Mouse (Mus musculus): ENCODE measurements at regions not wholly inside any gene's neighbourhood (a gene's known extent, or its start where the extent isn't known, plus 50 kb on each side); places are given as distances from the start of the nearest gene placed in this dataset.

DNA sequence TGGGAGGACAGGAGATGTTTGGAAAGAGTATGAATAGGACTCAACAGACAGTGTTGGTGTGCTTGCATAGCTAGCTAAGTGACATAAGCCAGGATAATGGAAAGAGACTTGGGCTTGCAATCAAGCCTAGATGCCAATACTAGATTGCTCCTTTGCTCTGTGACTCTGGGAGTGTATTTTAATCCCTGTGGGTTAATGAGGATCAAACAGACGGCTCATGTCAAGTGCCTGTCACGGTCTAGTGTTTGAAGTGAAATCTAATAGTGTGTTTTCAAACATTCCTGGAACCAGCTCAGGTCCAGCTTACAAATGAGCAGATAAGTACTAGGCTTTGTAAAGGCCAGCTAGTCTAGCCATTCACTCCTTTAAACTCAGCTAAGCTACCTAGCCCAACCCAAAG, 64.1 kb upstream of the Ranbp3l start:
- Histone ChIP-seq H3K4me1 (no peaks in the 10 kb centered on the region), H3K9me3 (replicated peaks) (no peaks in the 10 kb centered on the region), H3K9ac (replicated peaks) (no peak overlapping the region), H3K27ac (replicated peaks) (no peak overlapping the region), H3K4me2 (no peak overlapping the region), H3K4me3 (replicated peaks) (no peak overlapping the region), H3K27me3 (replicated peaks) (no peaks in the 10 kb centered on the region), H3K36me3 (no peaks in the 10 kb centered on the region)
- 90% methylated on average over 2 of the region's 2 CpGs for WGBS
- no peak for ATAC-seq (ENCODE audit: low FRiP score)

DNA sequence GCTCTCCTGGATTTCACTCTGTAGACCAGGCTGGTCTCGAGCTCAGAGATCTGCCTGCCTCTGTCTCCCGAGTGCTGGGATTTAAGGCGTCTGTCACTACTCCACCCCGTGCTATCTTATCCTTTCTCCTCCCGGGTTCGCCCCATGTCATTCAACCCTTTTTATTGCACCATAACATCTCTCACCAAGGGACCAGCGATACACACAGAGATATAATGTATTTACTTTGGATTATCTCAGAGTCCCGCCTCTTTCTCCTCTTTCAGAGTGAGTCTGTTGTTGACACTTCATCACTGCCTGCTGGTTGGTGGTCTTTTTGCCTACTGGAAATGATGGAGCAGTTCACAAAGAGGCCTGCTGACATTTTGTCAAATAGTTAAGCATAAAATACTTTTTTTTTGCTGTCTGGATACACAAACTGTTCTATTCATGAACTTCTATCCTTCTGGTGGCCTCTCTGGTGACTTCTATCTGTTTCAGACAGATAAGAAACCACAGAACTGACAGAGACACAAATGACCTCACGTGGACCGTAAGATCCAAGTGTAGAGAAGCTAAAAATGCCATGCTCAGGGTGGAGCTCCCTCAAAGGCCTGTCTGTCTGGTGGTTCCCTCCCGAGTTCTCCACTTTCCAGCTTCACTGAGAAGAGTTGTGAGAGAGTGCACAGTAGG, 70.1 kb upstream of the Ranbp3l start:
- no peaks in the 10 kb centered on the region for H3K9me3 ChIP-seq (replicated peaks)
- no peaks in the 10 kb centered on the region for H3K4me1 ChIP-seq
- H3K9ac ChIP-seq (replicated peaks) = no peak overlapping the region
- no peak overlapping the region for H3K4me3 ChIP-seq (replicated peaks)
- no peak for ATAC-seq (ENCODE audit: low FRiP score)
- H3K4me2 ChIP-seq = no peak overlapping the region
- WGBS = 86% methylated on average over 11 of the region's 11 CpGs
- no peaks in the 10 kb centered on the region for H3K36me3 ChIP-seq
- no peaks in the 10 kb centered on the region for H3K27me3 ChIP-seq (replicated peaks)
- H3K27ac ChIP-seq (replicated peaks) = no peak overlapping the region

DNA sequence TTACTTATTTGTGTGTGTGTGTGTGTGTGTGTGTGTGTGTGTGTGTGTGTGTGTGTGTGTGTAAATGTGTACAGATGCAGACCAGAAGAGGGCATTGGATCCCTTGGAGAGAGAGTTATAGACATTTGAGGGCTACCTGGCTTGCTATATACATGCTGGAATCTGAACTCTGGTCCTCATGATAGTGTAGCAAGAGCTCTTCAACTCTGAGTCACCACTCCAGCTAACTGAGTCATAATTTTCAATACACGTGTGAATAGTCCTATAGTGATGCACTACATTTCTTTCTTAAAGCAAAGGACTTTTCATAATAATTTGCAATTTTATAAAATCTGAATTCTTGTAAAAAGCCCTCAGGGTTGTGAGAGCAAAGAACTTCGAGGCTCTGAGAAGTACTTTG, 70.9 kb upstream of the Ranbp3l start:
- H3K27ac ChIP-seq (replicated peaks) = no peak overlapping the region
- H3K4me1 ChIP-seq = no peaks in the 10 kb centered on the region
- ATAC-seq (ENCODE audit: low FRiP score) = no peak
- H3K27me3 ChIP-seq (replicated peaks) = no peaks in the 10 kb centered on the region
- WGBS = 92% methylated on average over 2 of the region's 2 CpGs
- no peak overlapping the region for H3K4me3 ChIP-seq (replicated peaks)
- no peak overlapping the region; the same call in 1 of the 2 replicates for H3K4me2 ChIP-seq
- no peaks in the 10 kb centered on the region for H3K9me3 ChIP-seq (replicated peaks)
- H3K36me3 ChIP-seq = no peaks in the 10 kb centered on the region
- H3K9ac ChIP-seq (replicated peaks) = no peak overlapping the region

DNA sequence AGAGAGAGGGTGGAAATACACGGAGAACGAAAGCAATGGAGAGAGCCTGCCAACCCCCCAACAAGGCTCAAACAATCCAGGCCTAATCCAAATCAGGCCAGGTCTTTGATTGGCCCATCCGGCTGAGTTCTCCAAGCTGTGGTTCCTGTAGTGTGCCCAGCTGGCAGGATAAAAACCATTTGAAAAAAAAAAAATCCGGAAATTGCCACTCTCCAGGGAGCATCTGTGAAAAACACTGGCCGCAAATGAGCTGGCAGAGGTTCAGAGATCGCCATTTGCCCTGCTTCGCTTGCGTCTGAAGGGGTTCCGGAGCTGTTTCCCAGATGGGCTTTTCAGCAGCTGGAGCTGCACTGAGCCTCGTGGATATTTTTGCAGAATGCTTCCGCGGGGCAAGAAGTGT, 71.4 kb upstream of the Ranbp3l start:
- no peak overlapping the region for H3K9ac ChIP-seq (replicated peaks)
- no peak overlapping the region for H3K4me3 ChIP-seq (replicated peaks)
- no peak; the same call in 1 of the 2 replicates for ATAC-seq (ENCODE audit: low FRiP score)
- no peaks in the 10 kb centered on the region for H3K9me3 ChIP-seq (replicated peaks)
- no peaks in the 10 kb centered on the region for H3K27me3 ChIP-seq (replicated peaks)
- no peak overlapping the region; the same call in 1 of the 2 replicates for H3K4me2 ChIP-seq
- 58% methylated on average over 12 of the region's 12 CpGs for WGBS
- no peak overlapping the region for H3K27ac ChIP-seq (replicated peaks)
- no peaks in the 10 kb centered on the region for H3K4me1 ChIP-seq
- H3K36me3 ChIP-seq = no peaks in the 10 kb centered on the region

DNA sequence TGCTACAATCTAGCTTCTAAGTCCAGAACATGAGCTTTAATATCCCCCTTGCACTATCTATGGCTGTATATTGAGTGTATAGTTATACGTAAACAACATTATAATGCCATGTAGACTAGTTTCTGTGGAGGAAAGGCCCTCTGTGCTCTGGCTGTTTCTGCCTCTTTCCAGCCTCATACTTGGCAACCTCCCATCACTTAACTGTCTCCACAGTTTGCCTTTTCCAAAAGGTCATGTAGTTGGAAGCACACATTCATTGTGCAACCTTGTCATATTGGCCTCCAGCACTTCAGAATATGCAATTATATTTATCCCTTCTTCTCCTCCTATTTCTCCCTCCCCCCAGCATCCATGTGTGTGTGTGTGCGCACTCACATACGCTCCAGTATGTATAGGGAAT, 82.2 kb upstream of the Ranbp3l start:
- Histone ChIP-seq H3K9ac (replicated peaks) (no peak overlapping the region), H3K36me3 (no peaks in the 10 kb centered on the region), H3K27ac (replicated peaks) (no peak overlapping the region), H3K4me1 (no peaks in the 10 kb centered on the region), H3K27me3 (replicated peaks) (no peaks in the 10 kb centered on the region), H3K4me2 (no peak overlapping the region), H3K4me3 (replicated peaks) (no peak overlapping the region), H3K9me3 (replicated peaks) (no peaks in the 10 kb centered on the region)
- 98% methylated on average over 3 of the region's 3 CpGs for WGBS
- no peak for ATAC-seq (ENCODE audit: low FRiP score)

DNA sequence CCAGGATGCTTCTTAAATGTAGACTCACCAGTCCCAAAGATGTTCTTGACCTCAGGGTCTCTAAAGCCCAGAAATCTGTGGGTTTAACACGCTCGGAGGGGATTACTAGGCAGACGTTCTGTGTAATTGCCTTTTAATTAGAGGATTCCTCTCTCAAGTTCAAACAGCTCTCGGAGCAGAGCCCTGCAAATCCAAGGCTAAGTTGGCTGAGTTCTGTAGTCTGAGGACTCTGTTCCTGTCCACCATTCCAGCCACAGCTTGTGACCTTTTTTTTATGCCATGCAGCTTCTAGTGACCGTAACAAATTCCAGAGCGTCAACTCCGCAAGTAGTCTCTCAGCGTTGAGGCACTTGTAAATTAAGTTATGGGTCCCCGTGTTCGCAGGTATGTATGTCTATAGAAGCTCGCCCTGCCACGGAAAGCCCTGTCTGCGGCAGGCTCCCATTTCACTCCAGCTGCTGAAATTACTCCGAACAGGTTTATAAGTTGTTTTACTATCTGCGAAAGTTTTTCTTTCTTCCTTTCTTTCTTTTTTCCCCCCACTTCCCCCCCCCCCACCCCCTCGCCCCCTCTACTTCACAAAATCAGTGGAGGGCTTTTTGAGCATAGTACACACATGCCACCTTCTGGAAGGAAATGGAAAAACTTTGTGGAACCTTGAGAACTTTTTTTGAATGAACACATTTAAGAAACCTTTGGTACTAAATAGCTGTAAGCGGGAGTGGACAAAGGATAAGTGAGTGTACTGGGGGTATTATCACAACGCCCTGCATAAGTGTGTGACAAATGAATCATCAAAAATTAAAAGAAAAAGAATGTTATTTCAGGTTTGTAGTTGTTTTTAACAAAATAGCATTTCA, 82.9 kb upstream of the Ranbp3l start:
- H3K4me1 ChIP-seq = no peaks in the 10 kb centered on the region
- no peak overlapping the region for H3K27ac ChIP-seq (replicated peaks)
- no peak overlapping the region for H3K4me3 ChIP-seq (replicated peaks)
- H3K4me2 ChIP-seq = peak overlapping the region; percentile 35
- no peaks in the 10 kb centered on the region for H3K9me3 ChIP-seq (replicated peaks)
- no peak overlapping the region for H3K9ac ChIP-seq (replicated peaks)
- WGBS = 54% methylated on average over 18 of the region's 18 CpGs
- no peaks in the 10 kb centered on the region for H3K27me3 ChIP-seq (replicated peaks)
- no peaks in the 10 kb centered on the region for H3K36me3 ChIP-seq
- ATAC-seq (ENCODE audit: low FRiP score) = no peak

DNA sequence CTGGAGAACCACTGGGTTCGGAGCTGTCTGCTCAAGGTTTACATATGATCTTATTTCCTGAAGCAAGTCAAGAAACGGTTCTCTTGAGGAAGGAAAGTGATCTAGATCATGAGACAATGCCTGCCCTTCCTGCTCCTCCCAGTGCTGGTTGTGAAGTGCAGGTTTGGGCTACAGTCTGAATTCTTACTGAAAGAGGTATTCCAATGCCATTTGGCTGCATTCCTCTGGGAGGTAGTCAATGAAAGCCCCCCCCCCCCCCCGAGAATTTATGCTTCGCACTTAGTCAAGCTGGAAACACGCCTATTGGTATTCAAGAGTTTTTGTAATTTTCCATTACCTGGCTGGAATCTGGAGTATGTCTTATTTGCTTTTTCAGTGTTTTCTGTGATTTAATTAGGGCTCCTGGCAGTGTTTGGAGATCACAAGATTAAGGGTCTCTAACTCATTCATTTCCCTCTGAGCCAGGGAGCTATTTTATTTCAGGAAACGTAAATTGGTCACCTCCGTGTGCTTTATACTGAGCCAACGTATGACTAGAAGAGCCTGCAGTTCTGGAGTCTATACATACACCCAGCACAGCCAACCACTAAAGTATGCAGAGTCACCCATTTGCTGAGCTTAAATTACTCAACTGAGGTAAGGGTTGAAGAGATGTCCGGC, 84.7 kb upstream of the Ranbp3l start:
- Histone ChIP-seq H3K4me2 (no peak overlapping the region), H3K9ac (replicated peaks) (no peak overlapping the region), H3K4me1 (no peaks in the 10 kb centered on the region), H3K27me3 (replicated peaks) (no peaks in the 10 kb centered on the region), H3K4me3 (replicated peaks) (no peak overlapping the region), H3K36me3 (no peaks in the 10 kb centered on the region), H3K27ac (replicated peaks) (no peak overlapping the region), H3K9me3 (replicated peaks) (no peaks in the 10 kb centered on the region)
- WGBS = 80% methylated on average over 9 of the region's 9 CpGs
- ATAC-seq (ENCODE audit: low FRiP score) = no peak

DNA sequence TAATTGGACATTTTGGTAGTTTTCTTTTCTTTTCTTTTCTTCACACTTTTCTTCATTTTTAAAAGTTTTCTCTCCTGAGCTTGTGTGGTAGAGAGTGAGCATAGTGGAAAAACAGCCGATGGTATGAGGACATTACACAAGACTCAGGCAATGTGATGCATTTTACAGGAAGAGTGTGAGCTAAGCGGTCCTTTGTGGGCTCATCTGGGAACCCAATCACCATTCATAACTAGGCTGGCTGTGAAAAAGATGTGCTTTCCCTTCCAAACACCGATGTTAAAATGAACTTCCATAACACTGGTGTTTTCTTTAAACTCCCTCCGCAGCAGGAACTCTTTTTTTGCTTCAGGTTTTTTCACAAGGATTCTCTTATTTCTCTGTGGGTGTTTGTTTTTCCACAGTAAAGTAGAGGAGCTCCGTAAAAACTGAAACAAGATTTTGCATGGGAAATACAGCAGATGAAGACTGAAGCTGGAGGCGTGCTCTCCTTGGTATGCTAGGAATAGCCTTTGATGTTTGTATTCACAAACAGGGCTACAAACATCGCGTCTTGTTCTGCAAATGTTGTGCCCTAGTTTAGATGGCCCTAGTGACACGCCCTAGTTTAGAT, 92.8 kb upstream of the Ranbp3l start:
- no peaks in the 10 kb centered on the region for H3K27me3 ChIP-seq (replicated peaks)
- no peak overlapping the region for H3K9ac ChIP-seq (replicated peaks)
- no peak overlapping the region for H3K27ac ChIP-seq (replicated peaks)
- 83% methylated on average over 9 of the region's 9 CpGs for WGBS
- H3K9me3 ChIP-seq (replicated peaks) = no peaks in the 10 kb centered on the region
- no peaks in the 10 kb centered on the region for H3K4me1 ChIP-seq
- H3K4me3 ChIP-seq (replicated peaks) = no peak overlapping the region
- ATAC-seq (ENCODE audit: low FRiP score) = no peak
- no peaks in the 10 kb centered on the region for H3K36me3 ChIP-seq
- H3K4me2 ChIP-seq = no peak overlapping the region

DNA sequence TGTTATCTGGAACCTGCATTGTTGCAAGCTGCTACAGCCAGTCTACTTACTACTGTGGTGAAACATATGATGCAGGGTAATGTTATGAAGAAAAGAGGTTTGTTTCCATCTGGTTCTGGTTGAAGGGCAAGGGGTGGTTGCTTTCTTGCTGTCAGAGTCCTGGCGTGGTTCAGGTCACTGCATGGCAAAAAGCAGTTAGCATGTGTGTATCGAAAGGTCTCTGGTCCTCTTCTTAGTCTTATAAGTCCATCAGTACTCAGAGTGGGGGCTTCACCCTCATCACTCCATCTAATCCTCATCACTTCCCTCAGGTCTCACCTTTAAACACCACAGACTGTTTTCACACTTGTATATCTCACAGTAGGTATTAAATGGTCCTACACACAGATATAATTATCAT, 99.7 kb upstream of the Ranbp3l start:
- H3K36me3 ChIP-seq = no peaks in the 10 kb centered on the region
- H3K9ac ChIP-seq (replicated peaks) = no peak overlapping the region
- no peak overlapping the region for H3K4me3 ChIP-seq (replicated peaks)
- no peaks in the 10 kb centered on the region for H3K9me3 ChIP-seq (replicated peaks)
- WGBS = 95% methylated on average over 2 of the region's 2 CpGs
- ATAC-seq (ENCODE audit: low FRiP score) = no peak
- no peaks in the 10 kb centered on the region for H3K4me1 ChIP-seq
- no peaks in the 10 kb centered on the region for H3K27me3 ChIP-seq (replicated peaks)
- H3K27ac ChIP-seq (replicated peaks) = no peak overlapping the region
- H3K4me2 ChIP-seq = no peak overlapping the region

DNA sequence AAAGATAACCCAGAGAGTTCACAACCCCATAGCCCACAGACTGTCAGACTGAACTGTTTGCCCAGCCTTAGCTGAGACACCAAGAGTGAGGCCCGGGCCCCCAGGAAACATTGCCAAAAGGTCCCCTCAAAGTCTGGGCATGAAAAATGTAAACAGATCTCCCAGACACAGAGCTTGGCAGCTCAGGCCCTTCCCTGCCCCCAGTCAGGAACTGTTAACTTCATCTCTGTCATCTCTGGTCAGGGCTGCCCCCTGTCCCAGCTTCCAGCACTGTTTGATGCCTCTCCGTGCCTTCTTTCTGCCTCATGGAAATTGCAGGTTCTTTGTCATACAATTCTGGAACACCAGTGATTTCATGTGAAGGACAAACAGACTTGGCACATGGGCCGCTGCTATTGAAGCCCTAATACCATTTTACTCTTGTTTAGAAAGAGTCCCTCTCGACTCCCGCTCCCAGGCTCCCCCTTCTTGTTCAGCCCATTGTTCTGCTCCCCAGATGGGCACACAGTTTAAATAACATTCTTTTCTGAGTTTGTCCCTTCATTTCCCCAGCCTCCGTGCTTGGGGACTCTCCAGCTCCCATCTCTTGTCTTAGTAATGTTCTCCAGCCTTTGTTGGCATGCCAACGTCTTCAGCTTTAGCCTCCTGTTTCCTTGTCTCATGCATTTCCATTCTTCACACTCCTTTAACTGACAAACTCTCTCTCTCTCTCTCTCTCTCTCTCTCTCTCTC, 100.4 kb upstream of the Ranbp3l start:
- Histone ChIP-seq H3K27me3 (replicated peaks) (no peaks in the 10 kb centered on the region), H3K27ac (replicated peaks) (no peak overlapping the region), H3K36me3 (no peaks in the 10 kb centered on the region), H3K4me2 (no peak overlapping the region), H3K4me1 (no peaks in the 10 kb centered on the region), H3K4me3 (replicated peaks) (no peak overlapping the region), H3K9me3 (replicated peaks) (0 out of 2 replicates have a peak, but pooled peaks cover 2% of the 10 kb centered on the region), H3K9ac (replicated peaks) (no peak overlapping the region)
- 38% methylated on average over 7 of the region's 7 CpGs for WGBS
- ATAC-seq (ENCODE audit: low FRiP score) = no peak; the same call in 1 of the 2 replicates

All from neural tube, embryonic 15.5 days (tissue).